Mouse (Mus musculus) layer of hippocampus, postnatal 10 days (tissue): Measurements from ENCODE around the gene Slc1a3. TPM values are rescaled to one million over a fixed set of nuclear protein-coding genes. Genes with fewer than 3 reads are reported as not detected.

Source experiments
- DNase-seq, 2 experiments: peaks; one replicate each; pipeline ENCODE4 v3.0.0; 2021; ENCODE audit warnings: low spot score in 2 of 2
- long read RNA-seq: library from polyadenylated mRNA; stranded (forward); transcript quantifications from one replicate; pipeline ENCODE4 v2.0.0, GENCODE M21; 2023
- total RNA-seq, 2 experiments: library from RNA; stranded (reverse); gene quantifications; 2 replicates each; pipeline ENCODE4 v1.2.3; 2021

Gene Slc1a3
- total RNA-seq: 100 to 1,000 TPM; 439 to 459 TPM
- long read RNA-seq, full-length matches to known transcripts: 244 of 327 reads
- long read RNA-seq, partial matches to known transcripts: 37 of 327 reads
- long read RNA-seq, other reads (novel, unspliced or antisense): 46 of 327 reads

DNA sequence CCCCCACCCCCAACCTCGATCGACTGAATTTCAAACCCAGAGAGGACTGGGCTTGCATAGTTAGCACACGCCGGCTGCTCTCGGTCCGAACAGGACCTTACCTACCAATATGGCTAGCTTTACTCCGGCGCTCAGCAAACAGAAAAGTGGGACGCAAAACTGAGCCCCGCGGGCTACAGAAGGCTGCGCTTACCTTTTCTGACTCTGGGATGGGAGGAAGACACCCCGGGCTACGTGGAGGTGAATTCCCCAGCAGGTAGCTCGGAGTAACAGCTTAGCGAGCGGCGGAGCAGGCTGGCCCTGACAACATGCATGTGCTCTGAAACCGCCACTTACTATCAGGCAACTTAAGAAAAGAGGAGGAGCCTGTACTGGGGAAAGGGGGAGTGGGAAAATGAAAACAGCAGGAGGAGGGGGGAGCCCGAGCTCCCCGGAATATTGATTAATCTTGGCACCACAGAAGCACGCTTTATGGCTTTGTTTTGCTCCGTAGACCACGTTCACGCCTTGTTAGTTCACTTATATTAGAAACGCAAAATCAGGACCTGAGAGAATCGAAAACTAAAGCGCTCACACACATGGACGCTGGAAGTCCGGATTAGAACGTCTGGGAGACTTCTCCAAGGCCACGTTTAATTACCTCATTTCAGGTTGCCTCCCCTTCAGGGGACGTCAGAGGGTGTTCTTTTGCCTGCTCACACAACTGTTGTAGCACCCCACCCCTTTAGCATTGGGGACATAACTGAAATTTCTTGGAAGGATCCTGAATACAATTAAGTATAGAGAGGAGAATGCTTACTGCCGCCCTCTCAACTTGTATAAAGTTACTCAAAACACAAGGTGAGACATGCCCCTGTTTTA, at the start of gene Slc1a3:
Gene Slc1a3, minus strand, starts transcription at position 619 of the 861 bp plus-strand sequence.
- DNase-seq: peak; percentile 36 to 60

DNA sequence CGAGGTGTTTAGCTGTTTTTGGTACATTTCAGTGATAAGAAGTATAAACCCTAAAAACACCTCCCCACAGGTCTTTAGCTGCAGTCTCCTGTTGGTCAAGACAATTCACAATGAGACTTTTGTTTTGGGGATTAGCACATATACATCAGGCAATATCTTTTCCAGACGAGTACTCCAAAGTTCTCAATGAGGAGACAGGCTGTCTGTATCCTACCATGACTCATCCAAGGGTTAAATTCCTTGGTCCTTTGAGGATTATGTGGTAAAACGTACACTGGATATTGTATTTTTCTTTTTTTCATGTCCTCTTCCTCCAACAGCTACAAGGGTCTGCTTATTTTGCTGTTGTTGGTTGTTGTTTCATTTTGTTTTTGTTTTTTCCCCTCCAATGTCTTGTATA, 48.5 kb upstream of the Slc1a3 start:
- no peak for DNase-seq

DNA sequence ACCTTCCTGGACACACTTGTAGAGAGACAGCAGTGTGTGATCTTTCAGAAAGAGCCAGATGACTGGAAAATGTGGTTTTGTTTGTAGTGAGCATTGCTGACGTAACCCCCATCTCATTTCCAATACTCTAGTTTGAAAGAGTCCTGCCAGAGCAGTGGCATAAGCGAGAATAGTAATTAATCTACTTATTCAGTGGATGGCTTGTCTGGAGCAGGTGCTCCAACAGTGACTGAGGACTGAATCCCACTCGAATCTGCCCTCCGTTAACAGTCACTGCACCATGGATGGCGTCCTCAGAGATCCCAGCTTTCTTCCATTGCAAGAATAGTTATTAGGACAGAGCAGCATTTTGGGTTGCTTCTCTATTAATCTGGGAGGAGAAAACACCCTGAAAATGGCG, 45.9 kb upstream of the Slc1a3 start:
- no peak for DNase-seq

DNA sequence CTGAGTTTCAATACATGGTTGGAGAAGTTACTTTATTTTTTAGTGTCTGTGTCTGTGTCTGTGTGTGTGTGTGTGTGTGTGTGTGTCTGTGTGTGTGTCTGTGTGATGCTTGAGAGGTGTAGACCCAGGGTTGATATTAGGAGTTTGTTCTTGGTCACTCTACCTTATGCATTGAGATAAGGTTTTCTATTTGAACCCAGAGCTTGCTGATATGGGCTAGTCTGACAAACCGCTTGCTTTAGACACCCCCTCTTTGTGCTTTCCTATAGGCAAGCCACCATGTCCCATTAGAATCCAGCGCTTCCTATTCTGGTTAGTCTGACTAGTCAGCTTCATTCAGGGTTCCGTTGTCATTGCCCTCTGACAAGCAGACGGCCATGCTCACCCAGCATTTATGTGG, 39.2 kb upstream of the Slc1a3 start:
- no peak for DNase-seq

DNA sequence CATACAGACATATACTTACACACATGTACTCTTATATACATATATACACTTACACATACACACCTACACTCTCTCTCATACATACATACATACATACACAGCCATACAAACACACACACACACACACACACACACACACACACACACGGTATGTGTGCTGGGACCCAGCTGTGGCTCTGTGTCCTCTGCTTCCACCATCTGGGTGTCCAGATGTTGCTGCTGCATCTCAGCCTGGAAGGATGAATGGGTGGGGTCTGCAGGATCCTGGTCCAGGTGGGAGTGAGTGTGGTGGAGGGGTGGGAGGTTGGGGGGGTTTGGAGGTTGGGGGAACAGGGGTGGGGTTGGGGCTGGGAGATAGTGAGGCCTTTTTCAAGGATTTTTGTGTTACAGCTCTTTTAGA, 38.2 kb upstream of the Slc1a3 start:
- DNase-seq: no peak

DNA sequence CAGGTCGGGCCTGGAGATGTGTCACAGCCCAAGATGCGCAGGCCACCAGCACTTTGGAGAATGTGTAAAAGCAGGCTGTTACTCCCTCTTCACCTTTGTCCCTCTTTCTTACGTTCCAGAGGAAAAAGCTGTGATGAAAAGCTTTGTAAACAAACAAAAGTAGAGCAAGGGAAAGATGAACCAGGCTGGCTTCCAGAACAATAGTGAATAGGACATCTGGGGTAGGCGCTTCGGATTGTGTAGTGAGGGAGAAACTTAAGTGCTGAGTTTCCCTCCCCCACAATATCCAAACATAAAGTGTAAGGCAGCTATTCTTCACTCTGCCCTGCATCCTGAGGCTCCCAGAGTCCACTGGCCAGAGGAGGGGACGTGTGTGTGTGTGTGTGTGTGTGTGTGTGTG, 31.0 kb upstream of the Slc1a3 start:
- DNase-seq: no peak

DNA sequence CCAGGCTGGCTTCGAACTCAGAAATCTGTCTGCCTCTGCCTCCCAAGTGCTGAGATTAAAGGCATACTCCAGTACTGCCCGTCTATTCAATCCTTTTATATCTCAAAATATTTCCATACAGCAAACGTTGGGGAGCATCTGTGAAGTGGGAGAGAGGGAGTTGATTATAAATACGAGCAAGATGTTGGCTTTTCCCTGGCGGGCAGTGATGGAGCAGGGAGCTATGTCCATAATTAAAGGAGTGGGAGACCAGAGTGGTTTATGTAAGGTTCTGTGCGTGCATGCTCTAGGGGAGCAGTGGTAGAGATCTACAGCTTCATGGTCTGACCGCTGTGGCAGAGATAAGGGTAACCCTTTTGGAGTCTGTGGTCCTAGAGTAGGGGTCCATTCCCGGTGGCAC, 30.2 kb upstream of the Slc1a3 start:
- no peak for DNase-seq

DNA sequence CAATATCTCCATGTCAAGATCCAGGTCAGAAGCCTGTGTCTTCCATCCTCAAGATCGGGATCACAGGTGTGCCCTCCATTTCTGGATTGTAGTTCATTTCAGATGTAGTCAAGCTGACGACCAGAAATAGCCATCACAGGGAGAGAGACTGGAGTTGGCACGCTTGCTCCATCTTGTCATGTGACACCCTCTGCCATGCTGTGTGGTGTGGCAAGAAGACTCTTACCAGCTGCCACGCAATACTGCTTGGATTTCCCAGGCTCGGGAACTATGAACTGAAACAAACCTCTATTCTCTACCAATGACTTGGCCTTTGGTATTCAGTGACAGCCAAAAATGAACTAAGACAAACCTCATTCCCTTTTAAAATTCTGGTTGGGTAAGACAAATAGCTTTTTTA, 27.6 kb upstream of the Slc1a3 start:
- no peak for DNase-seq

DNA sequence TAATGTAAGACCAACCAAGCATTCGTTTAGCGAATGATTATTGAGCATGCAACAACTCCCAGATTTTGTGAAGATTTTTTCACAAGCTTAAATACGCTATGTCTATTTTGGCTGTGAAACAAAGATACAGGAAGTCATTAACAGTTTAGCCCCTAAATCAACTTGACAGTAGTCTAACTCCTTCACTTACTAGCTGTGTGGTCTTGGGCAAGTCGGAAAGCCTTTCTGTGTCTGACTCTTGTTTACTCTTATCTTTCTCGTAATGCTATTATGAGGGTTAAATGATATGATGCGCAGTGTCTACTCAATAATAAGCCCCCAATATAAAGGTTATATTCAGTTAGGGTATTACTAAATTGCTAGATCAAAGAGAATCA, 23.8 kb upstream of the Slc1a3 start:
- no peak for DNase-seq

DNA sequence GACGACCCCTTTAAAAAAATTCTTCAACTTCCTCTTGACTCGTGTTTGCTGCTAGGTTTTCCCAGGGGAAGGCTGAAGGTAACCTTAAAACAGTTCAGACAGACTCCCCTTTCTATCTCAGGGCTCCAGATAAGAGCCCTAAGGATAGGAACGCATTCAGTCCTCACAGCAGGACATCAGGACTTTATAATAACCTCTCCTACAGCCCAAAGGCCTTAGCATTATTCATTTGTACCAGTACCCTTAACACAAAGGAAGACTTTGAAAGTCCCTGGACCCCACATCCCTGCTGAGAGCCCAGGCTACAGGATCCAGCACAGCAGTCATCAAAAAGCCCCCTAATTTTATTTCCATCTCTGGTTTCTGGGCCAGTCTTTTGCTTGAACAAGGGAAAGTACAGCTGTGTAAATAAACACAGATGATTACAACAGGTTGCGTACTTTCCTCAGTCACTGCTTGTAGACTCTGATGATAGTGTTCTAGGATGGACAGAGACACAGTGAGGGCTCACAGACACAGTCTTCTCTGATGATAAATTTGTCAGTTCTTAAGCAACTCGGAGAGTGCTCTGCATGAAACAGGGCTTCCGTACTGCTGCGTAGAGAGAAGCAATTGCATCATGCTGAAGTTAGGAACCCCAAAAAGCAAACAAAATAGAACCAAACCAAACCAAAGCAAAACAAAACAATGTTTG, 23.3 kb upstream of the Slc1a3 start:
- no peak for DNase-seq

DNA sequence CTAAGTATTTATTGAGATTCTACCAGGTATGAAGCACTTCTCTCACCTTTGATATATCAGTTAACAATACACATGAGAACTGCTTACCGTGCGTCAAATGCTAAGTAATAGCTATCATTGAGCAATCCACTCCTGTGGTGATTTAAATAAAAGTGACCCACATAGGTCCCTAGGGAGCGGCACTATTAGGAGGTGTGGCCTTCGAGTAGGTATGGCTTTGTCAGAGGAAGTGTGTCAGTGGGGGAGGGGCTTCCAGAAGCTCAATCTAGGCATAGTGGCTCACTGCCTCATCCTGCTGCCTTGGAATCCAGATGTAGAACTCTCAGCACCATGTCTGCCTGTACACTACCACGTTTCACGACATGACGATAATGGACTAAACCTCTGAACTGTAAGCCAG, 18.3 kb upstream of the Slc1a3 start:
- no peak for DNase-seq

DNA sequence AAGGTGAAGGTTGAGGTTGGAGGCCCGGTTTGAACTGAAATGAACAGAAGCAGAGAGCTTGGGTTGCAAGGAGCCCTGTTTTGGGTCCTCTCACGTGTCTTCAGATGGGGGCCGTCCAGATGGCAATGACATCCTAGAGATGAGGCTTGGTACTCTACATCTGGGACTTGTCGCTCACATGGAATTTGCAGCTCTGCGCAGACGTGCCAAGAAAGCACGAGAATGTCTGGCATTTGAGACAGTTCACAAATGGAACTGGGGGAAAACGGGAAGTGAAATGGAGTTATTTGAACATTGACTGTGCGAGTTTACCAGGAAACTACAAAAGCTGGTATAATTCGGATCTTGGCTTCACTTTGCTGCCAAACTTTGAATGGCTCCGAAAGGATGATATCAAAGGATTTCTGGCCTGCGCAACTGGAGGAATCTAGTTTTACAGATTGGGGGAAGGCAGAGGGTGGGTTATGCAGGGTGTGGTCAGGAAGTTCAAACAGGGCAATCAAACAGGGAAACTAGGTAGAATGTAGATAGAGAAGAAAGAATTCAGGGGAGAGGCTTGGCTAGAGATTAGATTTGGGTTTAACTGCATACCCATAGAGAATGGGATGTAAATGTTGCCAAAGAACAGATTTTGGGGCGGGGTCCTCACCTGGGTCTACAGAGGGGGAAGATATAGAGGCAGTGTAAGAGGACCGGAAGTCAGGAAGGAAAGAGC, 12.0 kb upstream of the Slc1a3 start:
- DNase-seq: no peak

DNA sequence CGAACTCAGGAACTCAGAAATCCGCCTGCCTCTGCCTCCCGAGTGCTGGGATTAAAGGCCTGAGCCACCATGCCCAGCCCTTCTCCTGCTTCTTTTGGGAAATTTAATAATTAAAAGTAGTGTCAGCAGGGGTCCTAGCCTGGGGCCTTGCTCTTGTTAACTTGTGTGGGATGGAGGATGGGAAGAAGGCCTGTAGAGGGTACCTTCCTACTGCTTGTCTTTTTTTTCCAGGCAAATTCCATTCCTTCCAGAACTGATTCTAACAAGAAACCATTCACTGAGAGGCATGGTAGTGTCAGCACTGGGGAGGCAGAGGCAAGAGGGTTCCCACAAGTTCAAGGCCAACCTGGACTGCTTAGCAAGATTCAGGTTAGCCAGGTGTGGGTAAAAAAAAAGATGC, 11.2 kb upstream of the Slc1a3 start:
- no peak for DNase-seq

DNA sequence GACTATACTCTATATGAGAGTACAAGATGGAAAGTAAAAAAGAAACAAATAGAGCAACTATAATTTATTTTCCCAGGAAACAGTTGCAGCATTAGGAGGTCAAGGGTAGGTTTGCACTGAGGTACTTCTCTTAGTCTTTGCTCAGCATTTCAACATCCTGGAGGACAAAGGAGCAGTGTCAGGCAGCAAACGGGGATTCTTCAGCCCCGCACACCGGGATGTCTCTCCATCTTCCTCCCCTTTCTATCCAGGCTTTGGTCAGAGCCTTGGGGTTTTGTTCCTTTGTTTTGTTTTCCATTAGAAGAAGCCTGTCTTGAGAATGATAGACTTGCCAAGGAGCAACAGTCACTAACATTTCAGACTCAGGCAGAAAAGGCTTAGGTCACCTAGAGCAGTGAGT, 10.4 kb upstream of the Slc1a3 start:
- no peak for DNase-seq

DNA sequence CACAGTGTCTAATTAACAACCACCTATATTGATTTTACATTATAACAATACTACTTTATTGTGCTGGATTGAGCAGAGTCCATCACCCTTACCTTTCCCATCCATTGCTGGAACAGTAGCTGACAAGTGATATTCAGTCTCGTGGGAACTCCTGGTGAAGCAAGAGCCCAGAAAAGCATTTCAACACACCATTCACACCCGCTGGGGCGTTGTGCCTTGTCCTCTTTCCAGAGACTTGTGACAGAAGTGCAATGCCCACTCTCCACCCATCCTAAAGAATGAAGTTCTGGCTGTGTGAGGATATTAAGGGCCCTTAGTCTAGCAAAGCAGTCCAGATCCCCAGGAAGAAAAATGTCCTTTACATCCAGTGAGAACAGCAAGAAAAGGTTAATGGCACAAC, 7.9 kb upstream of the Slc1a3 start:
- no peak for DNase-seq

DNA sequence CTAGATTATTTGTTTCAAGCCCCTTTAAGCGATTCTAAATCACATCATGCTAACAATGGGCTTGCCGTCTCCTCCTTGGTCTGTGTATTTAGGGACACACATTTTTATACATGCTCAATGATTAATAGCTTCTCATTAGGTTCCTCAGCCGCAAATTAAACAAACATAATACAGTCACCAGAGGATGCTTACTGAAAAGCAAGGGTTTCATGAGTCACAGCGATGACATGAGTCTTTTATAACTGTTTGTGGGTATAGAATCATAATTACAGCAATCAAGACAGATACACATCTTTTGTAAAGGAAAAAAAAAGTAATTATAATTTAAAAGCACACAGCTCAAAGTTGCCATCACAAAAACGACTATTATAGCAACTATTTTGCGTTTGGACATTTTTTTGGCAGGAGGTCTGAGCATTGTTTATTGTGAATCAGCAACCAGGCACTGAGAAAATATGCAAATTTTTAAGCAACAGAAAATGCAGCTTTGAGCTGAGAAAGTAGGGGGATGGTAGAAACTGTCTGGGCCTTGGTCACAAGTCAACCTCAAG, 6.5 kb upstream of the Slc1a3 start:
- DNase-seq: no peak

DNA sequence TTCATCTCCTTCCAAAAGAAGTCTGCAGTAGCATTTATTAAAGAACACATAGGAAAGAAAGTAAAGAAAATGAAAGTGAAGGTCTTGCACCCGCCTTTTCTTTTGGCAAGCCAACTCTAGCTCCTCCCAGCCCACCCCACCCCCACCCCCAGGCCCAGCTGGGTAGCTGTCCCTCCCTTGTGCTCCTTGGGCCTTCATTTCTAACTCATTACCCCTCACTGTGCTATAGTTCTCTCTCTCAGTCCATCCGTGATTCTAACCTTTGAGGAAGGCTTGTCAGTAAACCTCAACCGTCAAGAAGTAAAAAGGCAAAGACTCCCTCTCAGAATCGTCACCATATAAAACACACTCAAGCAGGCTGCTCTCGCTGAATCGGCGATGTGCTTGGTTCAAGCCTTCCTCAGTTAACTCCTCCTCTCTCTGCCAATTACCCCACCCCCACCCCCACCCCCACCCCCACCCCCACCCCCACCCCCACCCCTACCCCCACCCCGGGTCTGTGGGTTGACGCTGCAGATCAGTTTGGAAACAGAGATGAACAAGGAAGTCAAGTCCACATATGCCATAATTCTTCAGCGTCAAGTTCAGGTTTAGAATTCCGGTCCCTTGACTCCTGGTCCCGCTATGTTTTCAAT, 5.9 kb upstream of the Slc1a3 start:
- DNase-seq: no peak

DNA sequence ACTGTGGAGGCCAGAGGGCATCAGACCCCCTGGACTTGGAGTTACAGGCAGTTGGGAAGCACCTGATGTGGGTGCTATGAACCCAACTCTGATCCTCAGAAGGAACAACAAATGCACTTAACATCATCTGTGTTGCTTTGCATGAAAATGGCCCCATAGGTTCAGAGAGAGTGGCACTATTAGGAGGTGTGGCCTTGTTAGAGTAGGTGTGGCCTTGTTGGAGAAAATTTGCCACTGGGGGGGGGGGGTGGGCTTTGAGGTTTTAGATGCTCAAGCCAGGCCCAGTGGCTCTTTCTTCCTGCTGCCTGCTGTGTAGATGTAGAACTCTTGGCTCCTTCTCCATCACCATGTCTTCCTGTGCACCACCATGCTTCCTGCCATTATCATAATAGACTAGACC, 5.1 kb upstream of the Slc1a3 start:
- no peak for DNase-seq

DNA sequence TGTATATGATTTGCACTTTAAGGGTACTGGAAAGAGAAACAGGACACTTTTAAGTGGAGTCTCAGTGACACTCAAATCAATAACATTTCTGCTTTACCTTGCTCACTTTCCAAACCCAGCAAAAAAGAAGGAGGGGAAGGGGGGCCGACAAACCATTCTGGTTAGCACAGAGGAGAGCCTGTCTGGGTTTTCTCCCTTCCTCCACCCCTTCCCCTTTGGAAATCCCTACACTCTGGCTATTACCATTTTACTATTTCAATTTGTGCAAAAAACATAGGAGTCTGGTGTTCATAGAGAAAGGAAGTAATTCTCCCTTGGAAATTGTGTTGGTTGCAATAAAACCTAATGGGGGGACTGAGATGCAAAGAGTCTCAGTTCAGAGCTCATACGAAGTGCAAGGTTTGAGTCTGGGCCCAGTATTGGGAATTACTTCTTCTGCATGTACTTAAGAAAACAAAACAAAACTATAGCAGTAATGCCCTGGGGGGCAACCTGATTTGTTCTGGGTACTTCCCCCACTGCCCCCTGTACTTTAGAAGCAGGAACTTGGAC, 1.9 kb upstream of the Slc1a3 start:
- no peak for DNase-seq

DNA sequence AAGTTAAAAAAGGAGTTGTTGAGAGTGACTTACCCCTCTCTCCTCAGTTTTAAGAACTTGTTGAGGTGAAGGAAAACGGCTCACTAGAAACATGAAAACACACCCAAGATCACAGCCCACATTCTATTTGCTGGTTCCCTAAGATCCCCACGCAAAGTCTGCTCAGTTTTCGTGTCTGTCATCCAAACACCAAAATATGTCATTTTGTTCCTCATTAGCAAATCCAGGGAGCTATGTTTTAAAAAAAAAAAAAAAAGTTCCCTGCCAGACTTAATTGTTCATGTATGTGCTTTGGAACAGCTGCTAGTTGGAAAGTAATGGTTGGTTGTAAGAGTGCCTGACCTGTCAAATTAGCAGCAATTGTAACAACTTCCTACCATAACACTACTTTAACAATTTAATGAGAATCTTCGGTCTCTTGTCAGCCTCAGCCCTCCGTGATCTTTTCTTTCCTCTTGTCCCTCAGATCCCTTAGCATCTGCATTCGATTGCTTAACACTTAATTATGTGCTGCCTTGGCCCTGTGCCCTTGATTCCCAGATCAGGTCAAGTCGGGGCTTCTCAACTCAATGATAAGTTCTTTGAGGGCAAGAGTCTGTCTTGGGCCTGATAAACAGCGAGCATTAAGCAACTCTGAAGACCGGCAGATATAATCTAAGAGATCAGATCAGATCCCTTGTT, 1.2 kb upstream of the Slc1a3 start:
- no peak for DNase-seq
